Mouse (Mus musculus) spleen, embryonic (tissue): ENCODE measurements at regions not wholly inside any gene's neighbourhood (a gene's known extent, or its start where the extent isn't known, plus 50 kb on each side); places are given as distances from the start of the nearest gene placed in this dataset.

Experiments used
- CTCF ChIA-PET: fragments of 350-600 bp; sonication (Branson Sonifier 250); formaldehyde crosslinking; loops from one replicate; lab custom pipeline; 2022; lab: Charles Lee

- CTCF ChIA-PET: no interaction called here
Measured at GRCm38 (mm10) chr1:77256115-77256842, 258.6 kb downstream of the Epha4 start.

GRCm38 (mm10) chr1:77258730-77259310, 256.1 kb downstream of the Epha4 start:
- CTCF ChIA-PET: no interaction called here

- CTCF ChIA-PET: no interaction called here
Measured at GRCm38 (mm10) chr1:77259789-77260188, 255.1 kb downstream of the Epha4 start.

- CTCF ChIA-PET: no interaction called here
Measured at GRCm38 (mm10) chr1:77261678-77262077, 253.2 kb downstream of the Epha4 start.

GRCm38 (mm10) chr1:77265677-77266076, 249.2 kb downstream of the Epha4 start:
- CTCF ChIA-PET: no interaction called here

- CTCF ChIA-PET: no interaction called here
Measured at GRCm38 (mm10) chr1:77267311-77268003, 247.4 kb downstream of the Epha4 start.

- CTCF ChIA-PET: no interaction called here
Measured at GRCm38 (mm10) chr1:77275297-77275696, 239.6 kb downstream of the Epha4 start.

- CTCF ChIA-PET: interaction anchor here (0.6 kb wide), 1 partner anchor 1061 kb away, joined by 4 read pairs; no protein-coding TSS in a partner anchor
Measured at GRCm38 (mm10) chr1:77279566-77279965, 235.3 kb downstream of the Epha4 start.

- CTCF ChIA-PET: interaction anchor here (0.6 kb wide), 1 partner anchor 1060 kb away, joined by 4 read pairs; no protein-coding TSS in a partner anchor
Measured at GRCm38 (mm10) chr1:77280373-77281038, 234.4 kb downstream of the Epha4 start.

- CTCF ChIA-PET: no interaction called here
Measured at GRCm38 (mm10) chr1:77281741-77282140, 233.1 kb downstream of the Epha4 start.

GRCm38 (mm10) chr1:77298713-77299132, 216.2 kb downstream of the Epha4 start:
- CTCF ChIA-PET: no interaction called here

- CTCF ChIA-PET: no interaction called here
Measured at GRCm38 (mm10) chr1:77300806-77301205, 214.1 kb downstream of the Epha4 start.

- CTCF ChIA-PET: no interaction called here
Measured at GRCm38 (mm10) chr1:77304770-77305169, 210.1 kb downstream of the Epha4 start.

- CTCF ChIA-PET: no interaction called here
Measured at GRCm38 (mm10) chr1:77307745-77308144, 207.1 kb downstream of the Epha4 start.

- CTCF ChIA-PET: no interaction called here
Measured at GRCm38 (mm10) chr1:77313119-77313518, 201.8 kb downstream of the Epha4 start.

- CTCF ChIA-PET: no interaction called here
Measured at GRCm38 (mm10) chr1:77315347-77315746, 199.5 kb downstream of the Epha4 start.

- CTCF ChIA-PET: no interaction called here
Measured at GRCm38 (mm10) chr1:77316198-77316597, 198.7 kb downstream of the Epha4 start.
